Mouse (Mus musculus) layer of hippocampus, postnatal 25 days (tissue): ENCODE measurements at regions not wholly inside any gene's neighbourhood (a gene's known extent, or its start where the extent isn't known, plus 50 kb on each side); places are given as distances from the start of the nearest gene placed in this dataset.

Source experiments
- DNase-seq, 2 experiments: peaks; one replicate each; pipeline ENCODE4 v3.0.0; 2022; ENCODE audit warnings: mixed read lengths in 2 of 2, low spot score in 1 of 2; ENCODE audit errors: extremely low spot score in 1 of 2

DNA sequence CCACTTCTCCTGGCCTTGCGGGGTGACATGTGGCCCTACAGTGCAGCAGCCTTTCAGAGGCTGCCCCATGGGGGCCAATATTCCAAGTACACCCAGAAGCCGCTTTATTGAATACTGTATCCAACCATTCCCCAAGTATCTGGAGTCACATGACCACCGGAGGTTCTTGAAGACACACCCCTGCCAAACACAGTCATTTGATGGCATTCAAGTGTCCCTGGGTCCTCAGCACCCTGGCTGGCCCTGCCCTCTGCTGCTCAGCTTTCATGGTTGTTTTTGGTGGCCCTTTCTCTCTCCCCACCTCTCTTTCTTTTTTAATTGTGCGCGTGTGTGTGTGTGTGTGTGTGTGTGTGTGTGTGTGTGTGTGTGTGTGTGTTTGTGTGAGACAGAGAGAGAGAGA lies 97.3 kb upstream of the Tmem189 start:
- no peak for DNase-seq

DNA sequence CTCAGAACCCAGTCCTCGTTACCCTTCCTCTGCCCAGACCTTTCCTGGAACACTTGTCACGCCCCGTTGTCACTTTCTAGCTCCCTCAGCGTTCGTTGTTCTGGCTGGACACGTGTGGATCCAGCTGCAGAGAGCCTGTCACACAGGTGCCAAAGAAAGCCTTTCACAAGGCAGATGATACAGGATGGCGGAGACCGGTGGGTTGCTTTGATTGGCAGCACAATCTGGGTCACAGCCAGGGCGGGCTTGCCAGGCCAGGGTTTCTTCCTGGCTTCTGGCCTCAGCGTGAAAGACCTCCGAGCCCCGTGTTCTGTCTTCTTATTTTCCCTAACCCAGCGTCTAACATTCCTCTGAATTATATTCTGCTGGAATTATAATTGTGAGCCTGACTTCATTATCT lies 94.7 kb upstream of the Tmem189 start:
- no peak for DNase-seq

- DNase-seq = no peak
Measured at GRCm38 (mm10) chr2:167783374-167783773, 93.8 kb upstream of the Tmem189 start.

DNA sequence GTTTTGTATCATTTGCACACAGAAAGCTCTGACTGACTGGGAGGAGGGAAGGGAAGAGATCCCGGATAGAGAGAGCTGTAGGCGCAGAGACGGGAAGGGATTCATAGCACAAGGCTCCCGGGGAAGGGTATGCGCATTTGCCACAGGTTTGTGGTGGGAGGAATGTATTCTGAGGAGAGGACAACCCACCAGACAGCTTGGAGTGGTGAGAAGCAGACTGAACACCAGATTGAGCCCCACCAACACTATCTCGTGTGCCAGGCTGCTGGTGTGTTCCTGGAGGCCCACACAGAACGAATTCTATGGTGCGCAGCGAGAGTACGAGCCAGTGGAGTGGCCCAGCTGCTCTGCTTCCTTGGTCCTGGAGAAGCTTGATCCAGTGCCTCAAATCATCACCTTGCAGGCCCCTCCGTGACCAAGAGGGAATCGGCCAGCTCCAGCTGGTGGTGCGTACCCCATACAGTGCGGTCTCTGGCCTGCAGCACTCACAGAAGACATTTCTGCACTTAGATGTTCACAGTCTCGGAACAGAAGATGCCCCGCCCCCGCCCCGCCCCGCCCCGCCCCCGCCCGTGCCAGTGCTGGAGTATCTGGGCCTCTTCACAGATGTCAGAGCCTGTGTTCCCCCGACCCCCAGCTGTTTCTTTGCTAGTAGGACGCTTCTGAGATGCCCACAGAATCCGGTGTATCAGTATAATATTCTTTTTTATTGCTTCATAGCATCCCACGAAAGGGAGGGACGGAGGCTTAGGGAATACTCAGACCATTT lies 92.8 kb upstream of the Tmem189 start:
- DNase-seq = peak; percentile 60 to 71

DNA sequence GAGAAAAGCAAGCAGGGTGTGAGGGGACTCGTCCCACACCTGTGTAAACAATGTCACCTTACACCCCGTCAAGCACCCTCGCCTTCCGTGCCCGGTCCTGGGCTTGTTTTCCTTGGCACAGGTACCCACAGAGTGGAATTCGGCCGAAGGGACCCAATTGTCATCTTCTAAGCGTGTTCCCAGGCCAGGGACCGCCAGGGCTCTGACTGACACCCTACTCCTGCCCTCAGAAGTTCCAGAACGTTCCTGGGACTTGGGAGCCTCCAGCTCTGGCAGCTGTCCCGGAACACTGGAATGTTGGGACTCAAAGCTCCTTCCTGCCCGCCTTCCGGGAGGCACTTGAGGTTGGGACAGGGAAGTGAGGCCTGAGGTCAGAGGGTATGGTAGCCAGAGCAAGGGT lies 91.9 kb upstream of the Tmem189 start:
- DNase-seq = no peak

GRCm38 (mm10) chr2:167778691-167779090 lies 89.1 kb upstream of the Tmem189 start:
- no peak for DNase-seq

- no peak for DNase-seq
Measured at GRCm38 (mm10) chr2:167778271-167778670, 88.6 kb upstream of the Tmem189 start.

- DNase-seq = peak in 1 of 2 experiments; percentile 37
Measured at GRCm38 (mm10) chr2:167777331-167778085, 87.9 kb upstream of the Tmem189 start.

DNA sequence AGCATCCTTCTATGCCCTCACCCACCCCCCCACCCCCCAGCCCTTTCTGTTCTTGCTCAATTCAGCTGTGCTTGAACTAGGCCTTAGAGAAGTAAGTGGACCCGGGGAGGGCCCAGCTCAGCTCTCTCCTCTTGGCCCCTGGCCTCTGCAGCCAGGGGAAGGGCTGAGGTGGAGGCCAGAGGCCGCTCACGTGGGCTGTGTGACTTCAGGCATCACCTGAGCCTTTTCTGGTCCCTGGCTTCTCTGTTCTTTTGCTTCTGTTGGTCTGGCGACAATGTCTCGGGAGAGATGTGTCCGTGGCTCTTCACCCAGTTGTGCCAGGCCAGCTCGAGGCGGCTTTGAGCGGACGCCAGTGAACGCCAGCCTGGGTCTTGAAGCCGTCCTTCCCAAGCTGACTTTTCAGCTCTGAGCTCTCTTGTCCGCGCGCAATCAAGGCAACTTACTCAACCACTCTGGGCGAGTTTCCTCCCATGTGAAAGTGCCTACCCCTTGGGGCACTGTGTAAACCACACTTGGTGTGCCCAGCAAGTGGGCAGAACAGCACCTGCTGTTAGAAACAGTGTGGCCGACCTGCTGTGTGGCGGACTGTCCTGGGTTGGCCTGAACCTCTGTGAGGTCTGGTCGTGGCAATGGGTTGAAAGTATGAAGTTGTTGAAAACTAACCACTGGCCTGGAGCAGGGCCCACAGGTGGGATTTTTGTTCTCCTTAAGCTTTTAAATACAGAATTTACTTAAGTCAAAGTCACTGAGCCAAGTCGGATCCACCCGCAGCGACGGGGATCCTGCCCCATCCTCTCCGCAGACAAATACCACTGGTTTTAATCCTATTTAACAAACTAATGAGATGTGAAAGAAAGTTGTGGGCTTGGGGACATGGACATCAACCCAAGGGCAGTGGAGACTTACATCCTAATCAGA lies 86.9 kb upstream of the Tmem189 start:
- no peak for DNase-seq

- no peak for DNase-seq
Measured at GRCm38 (mm10) chr2:167775218-167775915, 85.7 kb upstream of the Tmem189 start.

- DNase-seq = no peak
Measured at GRCm38 (mm10) chr2:167774806-167775179, 85.2 kb upstream of the Tmem189 start.

GRCm38 (mm10) chr2:167774166-167774805 lies 84.7 kb upstream of the Tmem189 start:
- DNase-seq = no peak

- DNase-seq = no peak
Measured at GRCm38 (mm10) chr2:167772834-167773233, 83.2 kb upstream of the Tmem189 start.

DNA sequence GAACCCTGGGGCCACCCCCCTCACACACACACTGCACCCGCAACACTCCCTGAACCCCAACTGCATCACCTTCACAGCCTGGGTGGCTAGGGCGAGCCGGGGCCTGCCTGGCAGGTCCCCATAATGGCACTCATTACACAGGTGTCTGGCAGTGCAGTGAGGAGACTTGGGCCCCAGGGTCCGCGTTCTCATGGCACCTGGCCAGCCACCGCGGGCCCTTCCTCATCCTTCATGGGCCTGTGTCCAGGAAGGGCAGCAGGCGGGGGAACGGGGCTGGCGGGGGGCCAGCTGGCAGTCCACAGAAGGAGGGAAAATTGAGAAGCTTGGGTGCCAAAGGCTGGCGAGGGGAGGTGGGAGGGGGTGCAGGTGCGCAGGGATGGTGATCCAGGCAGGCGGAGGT lies 78.3 kb upstream of the Tmem189 start:
- peak in 1 of 2 experiments; percentile 32 for DNase-seq

- DNase-seq = no peak
Measured at GRCm38 (mm10) chr2:167767371-167767770, 77.7 kb upstream of the Tmem189 start.

GRCm38 (mm10) chr2:167765811-167766210 lies 76.2 kb upstream of the Tmem189 start:
- DNase-seq = no peak

DNA sequence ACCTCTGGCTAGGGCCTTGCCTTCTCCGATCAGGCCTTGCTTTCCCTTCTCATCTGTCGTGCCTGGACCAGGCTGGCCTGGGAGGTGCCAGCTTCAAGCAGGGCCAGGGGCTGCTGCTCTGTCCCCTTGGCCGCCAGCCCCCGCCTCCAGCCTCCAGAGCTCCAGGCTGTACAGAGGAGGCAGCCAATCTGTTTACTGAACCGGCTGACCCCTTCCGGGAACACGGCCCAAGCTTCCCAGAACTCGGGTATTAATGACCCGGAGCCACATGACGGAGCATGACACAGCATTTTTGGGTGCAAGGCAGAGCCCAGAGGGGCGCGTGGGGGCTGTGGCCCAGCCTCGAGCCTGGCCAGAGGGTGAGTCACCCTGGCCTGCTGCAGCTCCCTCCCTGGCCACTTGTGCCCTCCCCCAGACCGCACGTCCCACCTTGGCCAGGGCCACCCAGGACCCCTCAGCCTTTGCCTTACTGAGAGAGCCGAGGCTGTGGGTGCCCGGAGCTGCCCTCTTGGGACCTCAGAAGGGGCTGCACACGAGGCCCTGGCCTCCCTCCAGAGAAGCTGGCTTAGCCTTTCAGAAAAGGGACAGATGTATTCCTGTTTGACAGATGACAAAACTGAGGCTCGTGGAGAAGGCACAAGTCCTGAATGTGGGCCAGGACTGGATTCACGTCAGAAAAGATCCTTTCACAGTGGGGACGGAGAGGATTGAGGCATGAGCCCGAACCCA lies 75.6 kb upstream of the Tmem189 start:
- DNase-seq = peak; percentile 51 to 60

GRCm38 (mm10) chr2:167763891-167764410 lies 74.3 kb upstream of the Tmem189 start:
- no peak for DNase-seq

DNA sequence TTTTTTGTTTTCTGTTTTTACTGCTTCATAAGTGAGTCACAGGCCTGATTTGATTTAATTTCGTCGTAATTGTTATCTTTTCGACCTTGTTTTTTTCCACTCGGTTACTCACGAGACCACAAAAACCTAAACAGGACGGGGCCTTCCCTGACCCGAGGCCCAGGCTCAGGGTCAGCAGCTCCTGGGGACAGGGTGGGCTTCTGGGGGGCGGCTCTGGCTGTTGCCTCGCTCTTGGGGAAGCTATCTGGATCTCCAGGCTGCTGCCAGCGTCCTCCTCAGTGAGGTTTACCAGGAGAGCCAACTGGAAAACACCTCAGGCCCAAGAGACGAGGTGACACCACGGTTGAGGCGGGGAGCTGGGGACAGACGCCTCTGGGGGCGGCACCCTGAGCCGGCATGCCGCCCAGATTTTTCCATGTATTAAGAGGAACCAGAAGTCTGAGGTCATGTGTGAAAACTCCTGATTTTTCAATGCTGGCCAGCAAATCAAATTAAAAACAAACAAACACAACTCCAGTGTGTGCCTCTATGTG lies 71.8 kb upstream of the Tmem189 start:
- DNase-seq = no peak
